Mouse (Mus musculus): ENCODE data around the gene Pfkl.
"Not testable (repeated sequence)": the region's sequence is repeated elsewhere in the genome, so short reads cannot be mapped to it uniquely, and the experiment has no call there.

Gene Pfkl

GRCm38 (mm10) chr10:78012661-78013495 lies 3.0 kb upstream of the Pfkl start:
- in situ Hi-C loops (cut with MboI) = no loop called here

- in situ Hi-C loops (cut with MboI) = not testable (repeated sequence)
Observed at GRCm38 (mm10) chr10:78011116-78011515, 1.2 kb upstream of the Pfkl start.

GRCm38 (mm10) chr10:78010335-78010734 lies 452 bp upstream of the Pfkl start:
- in situ Hi-C loops (cut with MboI) = no loop called here

GRCm38 (mm10) chr10:78009184-78009944 lies 519 bp downstream of the Pfkl start:
- in situ Hi-C loops (cut with MboI) = no loop called here

GRCm38 (mm10) chr10:78008169-78008568 lies 1.7 kb downstream of the Pfkl start:
- in situ Hi-C loops (cut with MboI) = no loop called here

GRCm38 (mm10) chr10:78007203-78007602 lies 2.7 kb downstream of the Pfkl start:
- in situ Hi-C loops (cut with MboI) = no loop called here

- in situ Hi-C loops (cut with MboI) = no loop called here
Observed at GRCm38 (mm10) chr10:78005791-78006438, 4.0 kb downstream of the Pfkl start.

GRCm38 (mm10) chr10:78004479-78005100 lies 5.3 kb downstream of the Pfkl start:
- in situ Hi-C loops (cut with MboI) = no loop called here

- in situ Hi-C loops (cut with MboI) = no loop called here
Observed at GRCm38 (mm10) chr10:78002316-78002715, 7.6 kb downstream of the Pfkl start.

- in situ Hi-C loops (cut with MboI) = no loop called here
Observed at GRCm38 (mm10) chr10:78001796-78002195, 8.1 kb downstream of the Pfkl start.

- in situ Hi-C loops (cut with MboI) = no loop called here
Observed at GRCm38 (mm10) chr10:78000200-78000599, 9.7 kb downstream of the Pfkl start.

- in situ Hi-C loops (cut with MboI) = no loop called here
Observed at GRCm38 (mm10) chr10:77995639-77996038, 14.2 kb downstream of the Pfkl start.

- in situ Hi-C loops (cut with MboI) = no loop called here
Observed at GRCm38 (mm10) chr10:77985775-77986174, 24.1 kb downstream of the Pfkl start.

GRCm38 (mm10) chr10:77984660-77985059 lies 25.2 kb downstream of the Pfkl start:
- in situ Hi-C loops (cut with MboI) = no loop called here

GRCm38 (mm10) chr10:77978351-77979350 lies 31.2 kb downstream of the Pfkl start, which contains the start of gene 1810043G02Rik:
Gene 1810043G02Rik (plus strand): TSS chr10:77978524.
- in situ Hi-C loops (cut with MboI) = no loop called here

- in situ Hi-C loops (cut with MboI) = no loop called here
Observed at GRCm38 (mm10) chr10:77976458-77977150, 33.3 kb downstream of the Pfkl start.

GRCm38 (mm10) chr10:77975653-77976052 lies 34.2 kb downstream of the Pfkl start:
- in situ Hi-C loops (cut with MboI) = no loop called here

GRCm38 (mm10) chr10:77974811-77975210 lies 35.1 kb downstream of the Pfkl start:
- in situ Hi-C loops (cut with MboI) = no loop called here

GRCm38 (mm10) chr10:77974323-77974722 lies 35.6 kb downstream of the Pfkl start:
- in situ Hi-C loops (cut with MboI) = no loop called here

Measured in mature B cell (primary cell).